Comparison of ENCODE assay signal across 2 mouse cellular contexts in genomic region chr10:80911354-80911753, GRCm38 (mm10).
TF ChIP-seq lines count a peak whose summit lies in the region.

No protein-coding gene starts in this region.

TF ChIP-seq in C2C12, 6 proteins besides CTCF, POLR2A, EP300 and RAD21 (continued from another document):
- no peak for TF ChIP-seq FOSL1 (IDR thresholded peaks at IDR 0.05; ENCODE audit: insufficient read depth, low read length, poor library complexity, severe bottlenecking)

TF ChIP-seq in myocyte, 11 proteins besides CTCF, POLR2A, EP300 and RAD21 (continued from another document):
- TF ChIP-seq SRF (IDR thresholded peaks at IDR 0.05; ENCODE audit: control insufficient read depth, insufficient read length, low read depth), result no peak
- peak; percentile 89 for TF ChIP-seq TCF3 (IDR thresholded peaks at IDR 0.05; ENCODE audit: insufficient read length, low read depth)
- TF ChIP-seq CEBPB (IDR thresholded peaks at IDR 0.05; ENCODE audit: insufficient read depth, poor library complexity, severe bottlenecking), result no peak
- peak; percentile 86 to 98 (median 96) for TF ChIP-seq MYOD1 (IDR thresholded peaks at IDR 0.05; ENCODE audit: control insufficient read depth in 1 of 3, insufficient read length in 2 of 3, low read depth in 2 of 3)
- TF ChIP-seq E2F4 (IDR thresholded peaks at IDR 0.05; ENCODE audit: insufficient read depth), result no peak
- no peak for TF ChIP-seq MAX (IDR thresholded peaks at IDR 0.05; ENCODE audit: low read depth)
TF ChIP-seq in myocyte: peak in this region for 4.
